Mouse (Mus musculus): Measurements from ENCODE around the gene Vat1.

- TF ChIP-seq TAL1 (IDR thresholded peaks at IDR 0.05; ENCODE audit: low read length) (no peak), GATA1 (IDR thresholded peaks at IDR 0.05; ENCODE audit: low read length) (no peak)
These were observed 4.2 kb upstream of the Vat1 start for GRCm38 (mm10) chr11:101470206-101470605.
